Mouse (Mus musculus) liver, adult 2 months (tissue): ENCODE measurements around the gene Tsks. TPM values are rescaled to one million over a fixed set of nuclear protein-coding genes. Genes with fewer than 3 reads are reported as not detected.

Source experiments
- DNase-seq: peaks from one replicate; pipeline ENCODE4 v3.0.0-alpha.2; 2011; ENCODE audit warnings: low read depth, low spot score; ENCODE audit errors: extremely low read depth
- H3K27ac ChIP-seq: fragments of 200-500 bp; replicated peaks from 2 replicates; pipeline ENCODE4 v1.5.1; 2012; ENCODE audit warnings: low read depth, mild to moderate bottlenecking, control low read depth, inconsistent platforms, low read length; ENCODE audit not compliant: insufficient read depth
- H3K27me3 ChIP-seq: fragments of 200-500 bp; 2 replicates; pipeline ENCODE4 v1.6.1; 2012; ENCODE audit warnings: mild to moderate bottlenecking, moderate library complexity, low read length, inconsistent platforms; ENCODE audit not compliant: control insufficient read depth, insufficient read depth
- H3K36me3 ChIP-seq: fragments of 200-500 bp; 2 replicates; pipeline ENCODE4 v1.6.1; 2012; ENCODE audit warnings: low read length, inconsistent platforms; ENCODE audit not compliant: control insufficient read depth, insufficient read depth
- H3K4me1 ChIP-seq: fragments of 200-500 bp; 2 replicates; pipeline ENCODE4 v1.6.1; 2011; ENCODE audit warnings: low read length; ENCODE audit not compliant: control insufficient read depth, insufficient read depth
- H3K4me3 ChIP-seq: fragments of 200-500 bp; 2 replicates; pipeline ENCODE4 v1.5.1; 2011; ENCODE audit warnings: low read depth, mild to moderate bottlenecking, control low read depth, low read length, moderate library complexity; ENCODE audit not compliant: insufficient read depth
- H3K79me2 ChIP-seq: fragments of 200-500 bp; 2 replicates; pipeline ENCODE4 v1.6.1; 2012; ENCODE audit warnings: inconsistent platforms, mild to moderate bottlenecking, low read length, moderate library complexity; ENCODE audit not compliant: control insufficient read depth, insufficient read depth
- H3K9ac ChIP-seq: fragments of 200-500 bp; 2 replicates; pipeline ENCODE4 v1.6.1; 2012; ENCODE audit warnings: low read depth, mild to moderate bottlenecking, control low read depth, inconsistent platforms, low read length
- CTCF ChIP-seq: fragments of 200-500 bp; IDR thresholded peaks from 2 replicates; pipeline ENCODE4 v1.5.1; 2011; ENCODE audit warnings: low read depth, low read length, control low read depth
- POLR2A ChIP-seq: fragments of 200-500 bp; IDR thresholded peaks from 2 replicates; pipeline ENCODE4 v1.6.1; 2011; ENCODE audit warnings: low read length, control low read depth; ENCODE audit not compliant: insufficient read depth; ENCODE audit errors: extremely low read depth
- WGBS: fragments of 180-500 bp; shearing (Covaris S2); methylation state at CpG from one replicate; pipeline ENCODE4 v1.1.7; 2018; 5-methylcytosine and 5-hydroxymethylcytosine counted together
- polyA plus RNA-seq: library from polyadenylated mRNA; depleted of rRNA; stranded (reverse); fragments of >200 nt; gene quantifications from 2 replicates; pipeline ENCODE4 v1.2.3, GENCODE M21; 2012; rRNA removed
- total RNA-seq: library from RNA; depleted of rRNA; stranded (reverse); fragments of >200 nt; gene quantifications from 2 replicates; pipeline ENCODE4 v1.2.3, GENCODE M21; 2014; rRNA removed

The Tsks gene
- total and polyA plus RNA-seq, 2 experiments = 0.20 TPM; not detected in 1

DNA sequence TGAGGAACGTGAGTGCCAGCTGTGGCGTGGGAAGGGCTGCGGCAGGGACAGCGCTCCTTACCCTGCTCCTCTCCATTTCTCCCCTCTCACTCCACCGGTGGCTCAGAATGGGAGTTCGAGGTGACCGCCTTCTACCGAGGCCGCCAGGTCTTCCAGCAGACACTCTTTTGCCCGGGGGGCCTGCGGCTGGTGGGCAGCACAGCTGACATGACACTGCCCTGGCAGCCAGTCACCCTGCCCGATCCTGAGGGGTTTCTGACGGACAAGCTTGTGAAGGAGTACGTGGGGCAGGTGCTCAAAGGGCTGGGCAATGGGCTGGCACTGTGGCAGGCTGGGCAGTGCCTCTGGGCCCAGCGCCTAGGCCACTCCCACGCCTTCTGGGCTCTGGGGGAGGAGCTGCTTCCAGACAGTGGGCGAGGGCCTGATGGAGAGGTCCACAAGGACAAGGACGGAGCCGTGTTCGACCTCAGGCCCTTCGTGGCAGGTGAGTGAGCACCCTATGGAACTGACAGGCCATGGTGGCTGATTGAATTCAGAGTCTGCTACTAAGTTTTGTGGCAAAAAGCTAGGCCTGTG is 57.6 kb downstream of the Tsks start:
- H3K4me3 ChIP-seq = no peak overlapping the region
- TF ChIP-seq CTCF = no peak
- TF ChIP-seq POLR2A = no peak
- no peaks in the 10 kb centered on the region for H3K27me3 ChIP-seq
- H3K79me2 ChIP-seq = 0 out of 2 replicates have a peak, but pooled peaks cover 3% of the 10 kb centered on the region
- H3K27ac ChIP-seq = no peak overlapping the region
- H3K9ac ChIP-seq = no peak overlapping the region
- no peak for DNase-seq
- H3K4me1 ChIP-seq = peaks cover 6% of the 10 kb centered on the region; the same call in 1 of the 2 replicates
- WGBS = 77% methylated on average over 21 of the region's 21 CpGs
- peaks cover 11% of the 10 kb centered on the region; the same call in 1 of the 2 replicates for H3K36me3 ChIP-seq

- Histone ChIP-seq H3K4me1 (peaks cover 3% of the 10 kb centered on the region; the same call in 1 of the 2 replicates), H3K27me3 (no peaks in the 10 kb centered on the region), H3K36me3 (peaks cover 11% of the 10 kb centered on the region; the same call in 1 of the 2 replicates), H3K4me3 (no peak overlapping the region), H3K79me2 (peaks cover 3% of the 10 kb centered on the region; the same call in 1 of the 2 replicates), H3K27ac (no peak overlapping the region), H3K9ac (no peak overlapping the region)
- WGBS = 81% methylated on average over 7 of the region's 7 CpGs
- DNase-seq = no peak
- TF ChIP-seq POLR2A (no peak), CTCF (no peak)
Observed at GRCm38 (mm10) chr7:45002440-45002839, 59.4 kb downstream of the Tsks start.

DNA sequence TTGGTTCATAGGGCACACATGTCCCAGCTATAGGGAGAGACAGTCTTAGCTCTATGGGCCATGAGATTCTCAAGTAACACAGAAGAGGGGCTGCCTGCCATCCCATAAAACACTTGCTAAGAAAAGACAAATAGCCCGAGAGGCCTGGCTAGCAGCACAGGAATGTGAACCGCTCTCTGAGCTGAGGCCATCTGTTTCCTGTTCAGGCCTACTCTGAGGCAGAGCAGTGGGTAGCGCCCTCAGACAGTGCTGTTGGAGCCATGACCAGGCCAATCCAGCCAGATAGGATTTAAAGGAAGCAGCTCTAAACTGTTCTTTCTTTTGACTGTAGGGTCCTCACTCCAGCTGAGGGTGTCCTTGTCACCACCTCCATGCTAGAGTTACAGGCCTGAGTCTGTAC is 61.5 kb downstream of the Tsks start:
- H3K79me2 ChIP-seq = peaks cover 3% of the 10 kb centered on the region; the same call in 1 of the 2 replicates
- no peak for TF ChIP-seq POLR2A
- no peak for TF ChIP-seq CTCF
- H3K4me3 ChIP-seq = no peak overlapping the region
- 0 out of 2 replicates have a peak, but pooled peaks cover under 1% of the 10 kb centered on the region for H3K4me1 ChIP-seq
- whole genome bisulfite sequencing = 79% methylated on average over 3 of the region's 3 CpGs
- H3K27me3 ChIP-seq = no peaks in the 10 kb centered on the region
- H3K36me3 ChIP-seq = peaks cover 16% of the 10 kb centered on the region; the same call in 1 of the 2 replicates
- DNase-seq = no peak
- H3K9ac ChIP-seq = no peak overlapping the region
- H3K27ac ChIP-seq = no peak overlapping the region

GRCm38 (mm10) chr7:45005321-45005992 is 62.5 kb downstream of the Tsks start:
- Histone ChIP-seq H3K79me2 (peaks cover 3% of the 10 kb centered on the region; the same call in 1 of the 2 replicates), H3K36me3 (peaks cover 15% of the 10 kb centered on the region; the same call in 1 of the 2 replicates), H3K9ac (no peak overlapping the region), H3K4me1 (no peaks in the 10 kb centered on the region), H3K4me3 (no peak overlapping the region), H3K27ac (no peak overlapping the region), H3K27me3 (no peaks in the 10 kb centered on the region)
- 86% methylated on average over 6 of the region's 6 CpGs for WGBS
- no peak for DNase-seq
- no peak for TF ChIP-seq CTCF

- no peak for DNase-seq
- 94% methylated on average over 12 of the region's 12 CpGs for WGBS
- H3K4me1 ChIP-seq = no peaks in the 10 kb centered on the region
- no peaks in the 10 kb centered on the region for H3K27me3 ChIP-seq
- TF ChIP-seq CTCF (no peak), POLR2A (no peak)
- peaks cover 11% of the 10 kb centered on the region for H3K36me3 ChIP-seq
- H3K4me3 ChIP-seq = no peak overlapping the region
- no peak overlapping the region for H3K9ac ChIP-seq
- H3K79me2 ChIP-seq = peaks cover 3% of the 10 kb centered on the region; the same call in 1 of the 2 replicates
- H3K27ac ChIP-seq = no peak overlapping the region
Observed at GRCm38 (mm10) chr7:45006503-45006902, 63.5 kb downstream of the Tsks start.

DNA sequence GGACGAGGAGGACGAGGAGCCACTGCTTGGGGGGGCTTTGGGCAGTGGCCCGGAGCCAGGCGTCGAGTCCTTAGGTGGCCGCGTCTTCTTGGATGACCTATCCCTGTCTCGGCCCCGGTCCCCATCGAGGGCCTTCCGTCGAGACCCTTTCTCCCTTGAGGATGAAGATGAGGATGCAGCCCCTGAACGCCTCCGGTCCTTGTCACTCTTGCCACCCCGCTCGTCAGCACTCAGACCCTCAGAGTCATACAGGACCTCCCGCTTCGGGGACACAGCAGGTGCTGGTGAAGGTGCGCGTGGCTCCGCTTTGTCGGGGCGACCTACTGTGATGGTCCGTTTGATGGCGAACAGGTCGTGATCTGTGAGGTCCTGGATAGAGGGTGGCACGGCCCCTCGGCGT is 64.1 kb downstream of the Tsks start:
- no peak for DNase-seq
- 97% methylated on average over 29 of the region's 29 CpGs for WGBS
- Histone ChIP-seq H3K36me3 (peaks cover 15% of the 10 kb centered on the region), H3K27me3 (no peaks in the 10 kb centered on the region), H3K79me2 (peaks cover 6% of the 10 kb centered on the region; the same call in 1 of the 2 replicates), H3K4me3 (no peak overlapping the region), H3K4me1 (no peaks in the 10 kb centered on the region), H3K9ac (no peak overlapping the region), H3K27ac (no peak overlapping the region)
- TF ChIP-seq POLR2A = no peak
- no peak for TF ChIP-seq CTCF

Other genes with a start within 250 kb of the Tsks start
Only the 30 nearest of the 33 such genes appear.
- 8.6 and 12.7 TPM in 2 replicates for gene Vrk3, start 194.8 kb upstream of the Tsks start, total RNA-seq
- gene Vrk3, start 194.8 kb upstream of the Tsks start, polyA plus RNA-seq = 31.4 and 34.3 TPM in 2 replicates
- gene Zfp473, start 192.2 kb upstream of the Tsks start, total RNA-seq = 0.07 and 0.28 TPM in 2 replicates
- 0.04 TPM in 1 of 2 replicates, not detected in the other for gene Zfp473, start 192.2 kb upstream of the Tsks start, polyA plus RNA-seq
- gene Nup62, start 127.1 kb upstream of the Tsks start, total RNA-seq = 4.0 and 5.4 TPM in 2 replicates
- 20.4 and 20.6 TPM in 2 replicates for gene Nup62, start 127.1 kb upstream of the Tsks start, polyA plus RNA-seq
- gene Il4i1, start 126.8 kb upstream of the Tsks start, total RNA-seq = 0.60 and 0.65 TPM in 2 replicates
- 0.85 and 1.7 TPM in 2 replicates for gene Il4i1, start 126.8 kb upstream of the Tsks start, polyA plus RNA-seq
- 22.9 and 43.9 TPM in 2 replicates for gene Atf5, start 126.5 kb upstream of the Tsks start, total RNA-seq
- 727 and 964 TPM in 2 replicates for gene Atf5, start 126.5 kb upstream of the Tsks start, polyA plus RNA-seq
- gene Akt1s1, start 94.2 kb upstream of the Tsks start, total RNA-seq = 23.9 and 35.4 TPM in 2 replicates
- gene Akt1s1, start 94.2 kb upstream of the Tsks start, polyA plus RNA-seq = 93.9 and 106 TPM in 2 replicates
- gene Tbc1d17, start 94.1 kb upstream of the Tsks start, total RNA-seq = 20.2 and 31.5 TPM in 2 replicates
- gene Tbc1d17, start 94.1 kb upstream of the Tsks start, polyA plus RNA-seq = 81.1 and 91.6 TPM in 2 replicates
- 20.8 and 24.0 TPM in 2 replicates for gene Pnkp, start 86.1 kb upstream of the Tsks start, total RNA-seq
- gene Pnkp, start 86.1 kb upstream of the Tsks start, polyA plus RNA-seq = 42.5 and 45.7 TPM in 2 replicates
- 17.0 and 32.8 TPM in 2 replicates for gene Ptov1, start 73.4 kb upstream of the Tsks start, total RNA-seq
- gene Ptov1, start 73.4 kb upstream of the Tsks start, polyA plus RNA-seq = 76.1 and 91.6 TPM in 2 replicates
- gene Med25, start 50.5 kb upstream of the Tsks start, total RNA-seq = 11.6 and 16.6 TPM in 2 replicates
- 114 TPM in 2 replicates for gene Med25, start 50.5 kb upstream of the Tsks start, polyA plus RNA-seq
- gene Fuz, start 47.1 kb upstream of the Tsks start, total RNA-seq = 5.7 and 6.8 TPM in 2 replicates
- gene Fuz, start 47.1 kb upstream of the Tsks start, polyA plus RNA-seq = 16.6 and 25.1 TPM in 2 replicates
- 14.5 and 18.3 TPM in 2 replicates for gene Ap2a1, start 13.7 kb upstream of the Tsks start, total RNA-seq
- 32.8 and 38.2 TPM in 2 replicates for gene Ap2a1, start 13.7 kb upstream of the Tsks start, polyA plus RNA-seq
- gene Cpt1c, start 31.6 kb downstream of the Tsks start, total RNA-seq = 0.09 and 0.34 TPM in 2 replicates
- 0.71 and 0.91 TPM in 2 replicates for gene Cpt1c, start 31.6 kb downstream of the Tsks start, polyA plus RNA-seq
- 15.9 and 23.0 TPM in 2 replicates for gene Prmt1, start 43.4 kb downstream of the Tsks start, total RNA-seq
- gene Prmt1, start 43.4 kb downstream of the Tsks start, polyA plus RNA-seq = 26.0 and 36.1 TPM in 2 replicates
- 58.5 and 59.0 TPM in 2 replicates for gene Irf3, start 54.4 kb downstream of the Tsks start, total RNA-seq
- gene Irf3, start 54.4 kb downstream of the Tsks start, polyA plus RNA-seq = 82.0 and 101 TPM in 2 replicates
- 4.2 and 5.6 TPM in 2 replicates for gene Bcl2l12, start 55.5 kb downstream of the Tsks start, total RNA-seq
- gene Bcl2l12, start 55.5 kb downstream of the Tsks start, polyA plus RNA-seq = 13.3 and 14.5 TPM in 2 replicates
- 4.4 and 9.7 TPM in 2 replicates for gene Scaf1, start 73.2 kb downstream of the Tsks start, total RNA-seq
- 25.7 and 31.8 TPM in 2 replicates for gene Scaf1, start 73.2 kb downstream of the Tsks start, polyA plus RNA-seq
- gene Rras, start 74.8 kb downstream of the Tsks start, total RNA-seq = 8.9 and 13.9 TPM in 2 replicates
- gene Rras, start 74.8 kb downstream of the Tsks start, polyA plus RNA-seq = 53.4 and 54.9 TPM in 2 replicates
- gene Prr12, start 109.7 kb downstream of the Tsks start, total RNA-seq = 1.2 and 1.7 TPM in 2 replicates
- 2.7 and 3.7 TPM in 2 replicates for gene Prr12, start 109.7 kb downstream of the Tsks start, polyA plus RNA-seq
- 20.1 and 22.8 TPM in 2 replicates for gene Nosip, start 119.2 kb downstream of the Tsks start, total RNA-seq
- gene Nosip, start 119.2 kb downstream of the Tsks start, polyA plus RNA-seq = 31.4 and 35.8 TPM in 2 replicates
- 26.1 and 32.8 TPM in 2 replicates for gene Prrg2, start 119.5 kb downstream of the Tsks start, total RNA-seq
- gene Prrg2, start 119.5 kb downstream of the Tsks start, polyA plus RNA-seq = 74.1 and 83.8 TPM in 2 replicates
- 6.7 and 8.8 TPM in 2 replicates for gene Rcn3, start 149.0 kb downstream of the Tsks start, total RNA-seq
- 14.9 and 16.3 TPM in 2 replicates for gene Rcn3, start 149.0 kb downstream of the Tsks start, polyA plus RNA-seq
- gene Fcgrt, start 160.6 kb downstream of the Tsks start, total RNA-seq = 163 and 188 TPM in 2 replicates
- gene Fcgrt, start 160.6 kb downstream of the Tsks start, polyA plus RNA-seq = 170 and 193 TPM in 2 replicates
- 355 and 400 TPM in 2 replicates for gene Rps11, start 181.2 kb downstream of the Tsks start, total RNA-seq
- gene Rps11, start 181.2 kb downstream of the Tsks start, polyA plus RNA-seq = 95.1 and 111 TPM in 2 replicates
- 1,440 and 1,681 TPM in 2 replicates for gene Rpl13a, start 185.6 kb downstream of the Tsks start, total RNA-seq
- 488 and 544 TPM in 2 replicates for gene Rpl13a, start 185.6 kb downstream of the Tsks start, polyA plus RNA-seq
- gene Gm45713, start 193.0 kb downstream of the Tsks start, total RNA-seq = 0.13 TPM in 1 of 2 replicates, not detected in the other
- gene Gm45713, start 193.0 kb downstream of the Tsks start, polyA plus RNA-seq = 0.98 TPM in 1 of 2 replicates, not detected in the other
- 3.2 and 5.4 TPM in 2 replicates for gene Flt3l, start 193.2 kb downstream of the Tsks start, total RNA-seq
- 20.8 and 30.8 TPM in 2 replicates for gene Flt3l, start 193.2 kb downstream of the Tsks start, polyA plus RNA-seq
- gene Pih1d1, start 211.1 kb downstream of the Tsks start, total RNA-seq = 48.0 and 59.1 TPM in 2 replicates
- gene Pih1d1, start 211.1 kb downstream of the Tsks start, polyA plus RNA-seq = 62.1 and 66.4 TPM in 2 replicates
- 33.3 and 47.6 TPM in 2 replicates for gene Aldh16a1, start 211.4 kb downstream of the Tsks start, total RNA-seq
- gene Aldh16a1, start 211.4 kb downstream of the Tsks start, polyA plus RNA-seq = 116 and 162 TPM in 2 replicates
- 0.07 TPM in 1 of 2 replicates, not detected in the other for gene Slc17a7, start 220.7 kb downstream of the Tsks start, total RNA-seq
- not detected in 2 replicates for gene Slc17a7, start 220.7 kb downstream of the Tsks start, polyA plus RNA-seq